Mouse (Mus musculus) Patski (cell line): Measurements from ENCODE around the gene Clybl. TPM values are rescaled to one million over a fixed set of nuclear protein-coding genes. Genes with fewer than 3 reads are reported as not detected.

ENCODE experiments used
- ATAC-seq: fragments of 100-300 bp; one replicate; pipeline ENCODE4 v1.8.0; 2021
- CTCF ChIA-PET: fragments of 350-600 bp; sonication (Branson Sonifier 250); formaldehyde crosslinking; loops from one replicate; lab custom pipeline; 2022; ENCODE audit warnings: inconsistent platforms; lab: Charles Lee
- POLR2A ChIA-PET: fragments of 350-600 bp; sonication (Branson Sonifier 250); formaldehyde crosslinking; loops from one replicate; lab custom pipeline; 2022; ENCODE audit warnings: antibody characterized with exemption, inconsistent platforms; lab: Charles Lee
- DNase-seq: peaks from one replicate; pipeline ENCODE4 v3.0.0-alpha.2; 2011; ENCODE audit warnings: low read depth, low spot score
- H3K27me3 ChIP-seq: fragments of 371-371 bp; one replicate; pipeline ENCODE4 v1.5.1; 2021
- CTCF ChIP-seq: fragments of 100-300 bp; IDR thresholded peaks from one replicate; pipeline ENCODE4 v1.5.1; 2021
- in situ Hi-C: fragments of 300-500 bp; cut with MboI; formaldehyde crosslinking; loops from 3 replicates; pipeline ENCODE4 v1.11.1; 2018; ENCODE audit warnings: low pct_unique_long_range_greater_than_20kb, mixed read lengths
- polyA plus RNA-seq: library from polyadenylated mRNA; unstranded; gene quantifications from one replicate; pipeline ENCODE4 v1.2.3, GENCODE M21; 2021

Clybl gene
- polyA plus RNA-seq, 1 experiment from 2014 or later: 60.7 TPM

DNA sequence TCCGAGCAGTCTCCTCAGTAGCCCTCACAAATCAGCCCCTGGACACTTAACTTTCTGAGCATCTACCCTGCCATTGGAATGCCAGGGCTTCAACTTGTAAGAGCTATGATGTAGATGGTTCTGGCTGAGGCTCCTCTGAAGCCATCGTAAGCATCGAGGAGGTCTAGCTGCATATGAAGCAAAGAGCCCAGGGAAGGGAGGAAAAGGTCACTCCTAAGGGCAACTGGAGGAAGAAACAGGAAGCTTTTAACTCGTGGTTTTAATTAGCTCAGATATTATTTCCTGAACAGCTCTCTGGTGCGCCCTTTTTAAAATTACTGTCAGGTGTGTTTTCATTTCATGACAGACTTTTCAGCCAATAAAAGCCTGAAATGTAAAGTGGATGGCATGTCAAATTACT, 190.5 kb downstream of the Clybl start:
- no peak for TF ChIP-seq CTCF
- ATAC-seq (no peak), DNase-seq (no peak)
- ChIA-PET CTCF (interaction anchor here (1.1 to 1.4 kb wide), 2 partner anchors 45 to 150 kb away, joined by 4 read pairs; no protein-coding TSS in a partner anchor), POLR2A (interaction anchor here (1.1 kb wide), 1 partner anchor 44 kb away, joined by 3 read pairs; no protein-coding TSS in a partner anchor)
- in situ Hi-C loops: no loop called here
- H3K27me3 ChIP-seq: no peaks in the 10 kb centered on the region

DNA sequence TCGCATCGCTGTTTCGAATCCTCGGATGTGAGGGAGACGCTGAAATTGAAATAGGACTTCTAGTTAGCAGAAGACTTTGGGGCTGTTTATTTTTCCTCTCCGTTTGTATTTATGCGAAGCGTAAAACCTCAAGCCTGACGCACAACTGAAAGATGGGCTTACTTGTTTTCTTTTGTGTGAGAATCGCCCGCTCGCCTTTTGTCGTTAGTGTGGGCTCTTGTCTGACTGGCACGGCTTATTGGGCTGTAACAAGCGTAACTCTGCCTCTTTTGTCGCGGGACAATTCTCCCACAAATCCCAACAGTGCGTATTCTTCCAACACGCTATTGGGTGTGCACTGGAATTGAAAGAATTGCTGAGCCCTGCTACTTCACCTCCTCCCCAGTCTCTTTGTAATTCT, 192.0 kb downstream of the Clybl start:
- in situ Hi-C loops: no loop called here
- no peak for ATAC-seq
- CTCF ChIA-PET: no interaction called here
- no peak for DNase-seq
- POLR2A ChIA-PET: no interaction called here
- TF ChIP-seq CTCF: no peak
- H3K27me3 ChIP-seq: no peaks in the 10 kb centered on the region

- DNase-seq: no peak
Observed at GRCm38 (mm10) chr14:122374285-122374997, 192.9 kb downstream of the Clybl start.

DNA sequence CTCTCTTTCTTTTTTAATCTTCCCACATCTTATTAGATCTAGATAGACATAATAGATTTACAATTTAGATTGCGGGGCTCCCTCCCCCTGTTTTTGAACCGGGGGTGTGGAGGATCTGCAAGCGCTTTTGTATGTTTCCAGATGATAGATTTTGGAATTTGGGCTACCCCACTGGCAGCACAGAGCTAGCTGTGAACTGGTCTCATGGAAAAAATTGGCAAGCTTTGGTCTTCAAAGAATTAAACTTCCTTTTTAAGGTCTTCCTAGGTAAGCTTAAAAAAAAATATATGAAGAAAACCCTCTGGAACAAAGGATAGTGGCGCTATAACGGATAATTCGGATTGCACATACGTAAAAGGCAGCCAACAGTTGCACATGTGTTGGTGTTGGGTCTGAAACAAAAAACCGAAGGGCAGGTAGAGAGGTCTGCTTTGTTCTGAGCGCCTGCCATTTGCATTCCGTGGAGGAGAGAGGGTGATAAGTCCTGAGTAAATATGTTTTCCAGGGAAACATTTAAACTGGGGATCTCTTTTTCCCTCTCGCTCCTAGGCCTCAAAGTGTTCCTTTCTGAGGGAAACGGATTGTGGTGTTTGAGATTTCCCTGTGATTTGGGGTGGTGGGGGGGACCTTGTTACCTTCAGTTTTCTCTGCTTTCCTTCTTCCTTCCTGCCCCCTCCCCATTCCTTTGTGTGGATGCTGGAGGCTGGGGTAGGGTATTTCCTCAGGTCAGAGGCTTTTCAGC, 193.7 kb downstream of the Clybl start:
- ChIA-PET CTCF (no interaction called here), POLR2A (no interaction called here)
- in situ Hi-C loops: loop anchor here (5.0 kb wide), 1 partner anchor 87 kb away; no protein-coding TSS in a partner anchor
- DNase-seq (no peak), ATAC-seq (no peak)
- no peaks in the 10 kb centered on the region for H3K27me3 ChIP-seq
- TF ChIP-seq CTCF: no peak

More at GRCm38 (mm10) chr14:122374285-122374997, 192.9 kb downstream of the Clybl start:
- in situ Hi-C loops: no loop called here
- ChIA-PET CTCF (interaction anchor here (0.6 kb wide), 1 partner anchor 38 kb away, joined by 4 read pairs; no protein-coding TSS in a partner anchor), POLR2A (interaction anchor here (0.6 kb wide), 1 partner anchor 9 kb away, joined by 3 read pairs; no protein-coding TSS in a partner anchor)
- ATAC-seq: no peak
- TF ChIP-seq CTCF: no peak
- no peaks in the 10 kb centered on the region for H3K27me3 ChIP-seq

GRCm38 (mm10) chr14:122376482-122377143, 195.1 kb downstream of the Clybl start:
- ChIA-PET POLR2A (no interaction called here), CTCF (interaction anchor here (1.3 kb wide), 1 partner anchor 18 kb away, joined by 3 read pairs; no protein-coding TSS in a partner anchor)
- TF ChIP-seq CTCF: no peak
- DNase-seq (no peak), ATAC-seq (no peak)
- in situ Hi-C loops: loop anchor here (5.0 kb wide), 1 partner anchor 86 kb away; no protein-coding TSS in a partner anchor
- no peaks in the 10 kb centered on the region for H3K27me3 ChIP-seq

GRCm38 (mm10) chr14:122377681-122378080, 196.2 kb downstream of the Clybl start:
- no peak for TF ChIP-seq CTCF
- POLR2A ChIA-PET: no interaction called here
- ATAC-seq (no peak), DNase-seq (no peak)
- no peaks in the 10 kb centered on the region for H3K27me3 ChIP-seq
- in situ Hi-C loops: loop anchor here (5.0 kb wide), 1 partner anchor 85 kb away; no protein-coding TSS in a partner anchor
- CTCF ChIA-PET: interaction anchor here (1.3 kb wide), 1 partner anchor 19 kb away, joined by 3 read pairs; no protein-coding TSS in a partner anchor

DNA sequence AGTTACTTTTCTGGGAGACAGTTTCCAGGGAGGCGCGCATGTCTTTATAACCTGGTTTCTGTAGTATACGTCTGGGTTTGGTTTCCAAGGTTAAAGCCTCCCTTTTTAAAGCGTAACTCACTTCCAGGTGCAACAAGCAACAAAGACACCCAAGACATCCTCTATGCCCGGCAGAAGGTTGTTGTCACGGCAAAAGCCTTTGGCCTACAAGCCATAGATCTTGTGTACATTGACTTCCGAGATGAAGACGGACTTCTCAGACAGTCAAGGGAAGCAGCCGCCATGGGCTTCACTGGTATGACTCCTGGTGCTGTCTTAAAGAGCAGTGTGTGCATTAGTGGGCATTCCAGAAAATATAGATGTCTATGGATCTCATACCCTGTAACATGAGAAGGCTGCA, 197.6 kb downstream of the Clybl start:
- in situ Hi-C loops: loop anchor here (5.0 kb wide), 1 partner anchor 83 kb away; no protein-coding TSS in a partner anchor
- ATAC-seq (no peak), DNase-seq (no peak)
- CTCF ChIA-PET: no interaction called here
- no peak for TF ChIP-seq CTCF
- no peaks in the 10 kb centered on the region for H3K27me3 ChIP-seq
- POLR2A ChIA-PET: no interaction called here

- ATAC-seq (no peak), DNase-seq (no peak)
- ChIA-PET POLR2A (no interaction called here), CTCF (no interaction called here)
- in situ Hi-C loops: loop anchor here (5.0 kb wide), 1 partner anchor 82 kb away; no protein-coding TSS in a partner anchor
- no peaks in the 10 kb centered on the region for H3K27me3 ChIP-seq
- no peak for TF ChIP-seq CTCF
Observed at GRCm38 (mm10) chr14:122379996-122380395, 198.5 kb downstream of the Clybl start.

DNA sequence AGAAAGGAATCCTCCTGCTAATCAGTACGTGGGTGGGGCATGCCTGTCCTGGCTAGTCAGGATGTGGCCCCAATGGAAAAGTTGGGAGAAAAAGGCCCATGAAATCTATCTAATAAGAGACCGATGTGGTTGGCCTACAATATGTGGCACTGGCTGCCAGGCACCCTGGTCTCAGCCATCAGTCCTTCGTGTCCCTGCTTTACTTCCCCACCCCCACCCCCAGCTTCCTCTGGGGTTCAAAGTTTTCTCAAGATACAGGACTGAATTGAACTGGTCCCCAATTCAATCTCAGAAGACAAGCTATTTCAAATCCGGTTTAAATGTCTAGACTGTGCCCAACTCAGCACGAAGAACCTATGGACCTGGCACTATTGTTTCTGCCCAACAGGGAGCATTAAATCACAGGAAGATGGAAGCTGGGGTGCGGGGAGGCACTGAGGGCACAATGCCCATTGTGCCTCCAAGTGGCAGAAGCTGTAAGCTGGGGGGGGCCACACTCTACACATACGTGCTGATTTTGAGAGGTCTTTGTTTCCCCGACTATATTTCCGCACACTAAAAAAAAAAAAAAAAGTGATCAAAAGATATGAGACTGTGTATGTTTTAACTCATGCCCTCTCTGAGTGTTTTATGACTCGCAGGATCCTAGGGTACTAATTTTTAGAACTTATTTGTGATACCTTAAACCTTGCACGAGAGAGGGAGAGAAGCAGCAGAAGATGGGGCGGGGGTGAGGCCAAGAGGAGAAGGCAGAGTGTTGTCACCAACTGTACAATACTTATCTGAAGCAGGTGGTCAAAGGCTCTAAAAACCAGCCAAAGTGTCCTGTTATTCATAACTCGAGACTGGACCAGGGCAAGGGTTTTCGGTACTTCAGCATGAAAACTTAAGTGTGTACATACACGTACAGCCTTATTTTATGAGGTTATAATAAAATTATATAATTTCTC, 199.7 kb downstream of the Clybl start:
- no peak for ATAC-seq
- no peak for TF ChIP-seq CTCF
- in situ Hi-C loops: no loop called here
- DNase-seq: no peak
- H3K27me3 ChIP-seq: no peaks in the 10 kb centered on the region
- CTCF ChIA-PET: no interaction called here
- POLR2A ChIA-PET: interaction anchor here (0.6 kb wide), 1 partner anchor 14 kb away, joined by 4 read pairs; no protein-coding TSS in a partner anchor
